Mouse (Mus musculus) limb, embryonic 13.5 days (tissue): ENCODE data around the gene Ankdd1a. TPM values are rescaled to one million over a fixed set of nuclear protein-coding genes. Genes with fewer than 3 reads are reported as not detected.

ENCODE experiments used
- polyA plus RNA-seq: library from polyadenylated mRNA; unstranded; fragments of >200 nt; fragmentation: Nextera tagmentation; extraction: Ambion mirVana; gene quantifications from 2 replicates; pipeline ENCODE4 v1.2.1, GENCODE M21; 2015

Gene Ankdd1a
- polyA plus RNA-seq, 1 experiment from 2014 or later, result not detected

Other genes starting within 250 kb of the Ankdd1a start
- gene Clpx, start 225.9 kb downstream of the Ankdd1a start, polyA plus RNA-seq, result 62.3 and 66.2 TPM in 2 replicates
- gene Pdcd7, start 174.1 kb downstream of the Ankdd1a start, polyA plus RNA-seq, result 10.4 and 10.6 TPM in 2 replicates
- 0.42 and 0.49 TPM in 2 replicates for gene Ubap1l, start 159.2 kb downstream of the Ankdd1a start, polyA plus RNA-seq
- 1.4 and 1.6 TPM in 2 replicates for gene Kbtbd13, start 128.5 kb downstream of the Ankdd1a start, polyA plus RNA-seq
- gene Rasl12, start 121.7 kb downstream of the Ankdd1a start, polyA plus RNA-seq, result 9.7 and 11.1 TPM in 2 replicates
- gene Slc51b, start 97.2 kb downstream of the Ankdd1a start, polyA plus RNA-seq, result not detected in 2 replicates
- gene Mtfmt, start 84.4 kb downstream of the Ankdd1a start, polyA plus RNA-seq, result 24.2 and 25.2 TPM in 2 replicates
- 141 and 144 TPM in 2 replicates for gene Spg21, start 59.2 kb downstream of the Ankdd1a start, polyA plus RNA-seq
- 13.9 and 16.2 TPM in 2 replicates for gene Plekho2, start 59.8 kb upstream of the Ankdd1a start, polyA plus RNA-seq
- gene Pif1, start 67.0 kb upstream of the Ankdd1a start, polyA plus RNA-seq, result 15.1 and 16.0 TPM in 2 replicates
- 15.3 and 16.1 TPM in 2 replicates for gene Rbpms2, start 109.5 kb upstream of the Ankdd1a start, polyA plus RNA-seq
- 341 and 352 TPM in 2 replicates for gene Oaz2, start 147.8 kb upstream of the Ankdd1a start, polyA plus RNA-seq